Mouse (Mus musculus) kidney, embryonic 16.5 days (tissue): Measurements from ENCODE around the gene Olfr1420. TPM values are rescaled to one million over a fixed set of nuclear protein-coding genes. Genes with fewer than 3 reads are reported as not detected.
"Not testable (repeated sequence)": the region's sequence is repeated elsewhere in the genome, so short reads cannot be mapped to it uniquely, and the experiment has no call there.

Experiments
- ATAC-seq: fragments of 200-750 bp; cut with Nextera tagmentation; 2 replicates; pipeline ENCODE4 v1.8.0; 2017; ENCODE audit warnings: moderate TSS enrichment; ENCODE audit not compliant: low FRiP score, low TSS enrichment
- H3K27ac ChIP-seq: fragments of 300-500 bp; sonication (generic); 2 replicates; pipeline ENCODE4 v1.5.1; 2014; ENCODE audit warnings: low read length
- H3K27me3 ChIP-seq: fragments of 300-500 bp; sonication (generic); 2 replicates; pipeline ENCODE4 v1.6.1; 2014; ENCODE audit warnings: low read length, control low read depth, mixed read lengths; ENCODE audit not compliant: insufficient read depth
- H3K36me3 ChIP-seq: fragments of 300-500 bp; sonication (generic); 2 replicates; pipeline ENCODE4 v1.6.1; 2014; ENCODE audit warnings: low read length, control low read depth, mixed read lengths; ENCODE audit not compliant: insufficient read depth
- H3K4me1 ChIP-seq: fragments of 300-500 bp; sonication (generic); 2 replicates; pipeline ENCODE4 v1.6.1; 2014; ENCODE audit warnings: low read length, control low read depth, mixed read lengths; ENCODE audit not compliant: insufficient read depth
- H3K4me2 ChIP-seq: fragments of 300-500 bp; sonication (generic); replicated peaks from 2 replicates; pipeline ENCODE4 v1.6.1; 2014; ENCODE audit warnings: low read depth, low read length
- H3K4me3 ChIP-seq: fragments of 300-500 bp; sonication (generic); 2 replicates; pipeline ENCODE4 v1.5.1; 2014; ENCODE audit warnings: mild to moderate bottlenecking, low read length
- H3K9ac ChIP-seq: fragments of 300-500 bp; sonication (generic); replicated peaks from 2 replicates; pipeline ENCODE4 v1.6.1; 2014; ENCODE audit warnings: low read length
- H3K9me3 ChIP-seq: fragments of 300-500 bp; sonication (generic); 2 replicates; pipeline ENCODE4 v1.6.1; 2016; ENCODE audit warnings: low read length, control low read depth
- WGBS: fragments of 180-500 bp; shearing (Covaris S2); extraction: QIAGEN DNeasy Blood & Tissue Kit; methylation state at CpG from one replicate; pipeline ENCODE4 v1.1.7; 2014; 5-methylcytosine and 5-hydroxymethylcytosine counted together
- polyA plus RNA-seq: library from polyadenylated mRNA; unstranded; fragments of >200 nt; fragmentation: Nextera tagmentation; extraction: Ambion mirVana; gene quantifications from 2 replicates; pipeline ENCODE4 v1.2.1, GENCODE M21; 2015

Olfr1420 gene
- polyA plus RNA-seq, result not detected in 2 replicates

- Histone ChIP-seq H3K27me3 (no peaks in the 10 kb centered on the region), H3K9me3 (no peaks in the 10 kb centered on the region), H3K4me3 (no peak within 1 kb of the TSS), H3K9ac (no peak within 1 kb of the TSS), H3K4me1 (no peaks in the 10 kb centered on the region), H3K36me3 (no peaks in the 10 kb centered on the region), H3K27ac (no peak within 1 kb of the TSS), H3K4me2 (no peak within 1 kb of the TSS)
- ATAC-seq, result no peak
- WGBS, result 56% methylated on average over 1 of the region's 1 CpGs
Observed at GRCm38 (mm10) chr19:11886265-11886664, at the start of gene Olfr1420. Gene Olfr1420, plus strand, starts transcription at chr19:11886565.

- no peaks in the 10 kb centered on the region for H3K27me3 ChIP-seq
- no peak within 1 kb of the TSS for H3K9ac ChIP-seq
- no peak for ATAC-seq
- no peaks in the 10 kb centered on the region for H3K9me3 ChIP-seq
- no peaks in the 10 kb centered on the region for H3K4me1 ChIP-seq
- H3K4me3 ChIP-seq, result no peak within 1 kb of the TSS
- H3K36me3 ChIP-seq, result no peaks in the 10 kb centered on the region
- H3K4me2 ChIP-seq, result no peak within 1 kb of the TSS
- WGBS, result 91% methylated on average over 4 of the region's 4 CpGs
- no peak within 1 kb of the TSS for H3K27ac ChIP-seq
Observed at GRCm38 (mm10) chr19:11839119-11839518, 47.2 kb upstream of the Olfr1420 start, which contains the start of gene Olfr1417. Gene Olfr1417, minus strand, starts transcription at chr19:11839219.

GRCm38 (mm10) chr19:11846333-11846732, 40.0 kb upstream of the Olfr1420 start:
- no peaks in the 10 kb centered on the region for H3K4me1 ChIP-seq
- H3K36me3 ChIP-seq, result no peaks in the 10 kb centered on the region
- H3K4me2 ChIP-seq, result no peak overlapping the region
- ATAC-seq, result no peak
- no peaks in the 10 kb centered on the region for H3K9me3 ChIP-seq
- H3K4me3 ChIP-seq, result no peak overlapping the region
- 80% methylated on average over 4 of the region's 4 CpGs for whole genome bisulfite sequencing
- no peak overlapping the region for H3K9ac ChIP-seq
- no peaks in the 10 kb centered on the region for H3K27me3 ChIP-seq
- H3K27ac ChIP-seq, result no peak overlapping the region

DNA sequence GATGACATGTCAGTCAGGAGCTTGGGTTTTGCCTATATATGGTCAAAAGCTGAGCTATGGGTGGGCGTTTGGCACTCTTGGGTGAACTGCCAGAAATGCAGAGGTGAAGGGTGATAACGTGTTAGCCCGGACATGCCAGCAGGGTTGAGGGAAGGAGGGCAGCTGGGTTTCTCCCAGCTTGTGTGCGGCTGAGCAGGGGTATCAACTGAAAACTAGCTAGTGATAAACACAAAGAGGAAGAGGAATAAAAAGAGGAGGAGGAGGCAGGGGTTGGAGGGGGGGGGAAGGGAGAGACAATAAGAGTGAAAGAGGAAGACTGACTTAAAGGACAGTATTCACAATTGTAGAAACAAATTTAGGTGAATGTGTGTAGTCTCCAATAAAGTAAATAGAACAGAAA, 33.7 kb upstream of the Olfr1420 start:
- H3K4me3 ChIP-seq, result no peak overlapping the region
- no peaks in the 10 kb centered on the region for H3K27me3 ChIP-seq
- no peaks in the 10 kb centered on the region for H3K36me3 ChIP-seq
- no peak overlapping the region for H3K27ac ChIP-seq
- no peak overlapping the region for H3K4me2 ChIP-seq
- WGBS, result 65% methylated on average over 4 of the region's 4 CpGs
- no peak for ATAC-seq
- no peaks in the 10 kb centered on the region for H3K4me1 ChIP-seq
- no peaks in the 10 kb centered on the region for H3K9me3 ChIP-seq
- no peak overlapping the region for H3K9ac ChIP-seq

- H3K36me3 ChIP-seq, result no peaks in the 10 kb centered on the region
- WGBS, result 84% methylated on average over 2 of the region's 2 CpGs
- no peaks in the 10 kb centered on the region for H3K27me3 ChIP-seq
- H3K27ac ChIP-seq, result no peak overlapping the region
- no peak for ATAC-seq
- H3K9ac ChIP-seq, result no peak overlapping the region
- H3K4me3 ChIP-seq, result no peak overlapping the region
- H3K4me2 ChIP-seq, result no peak overlapping the region
- H3K4me1 ChIP-seq, result no peaks in the 10 kb centered on the region
- no peaks in the 10 kb centered on the region for H3K9me3 ChIP-seq
Observed at GRCm38 (mm10) chr19:11854821-11855220, 31.5 kb upstream of the Olfr1420 start.

DNA sequence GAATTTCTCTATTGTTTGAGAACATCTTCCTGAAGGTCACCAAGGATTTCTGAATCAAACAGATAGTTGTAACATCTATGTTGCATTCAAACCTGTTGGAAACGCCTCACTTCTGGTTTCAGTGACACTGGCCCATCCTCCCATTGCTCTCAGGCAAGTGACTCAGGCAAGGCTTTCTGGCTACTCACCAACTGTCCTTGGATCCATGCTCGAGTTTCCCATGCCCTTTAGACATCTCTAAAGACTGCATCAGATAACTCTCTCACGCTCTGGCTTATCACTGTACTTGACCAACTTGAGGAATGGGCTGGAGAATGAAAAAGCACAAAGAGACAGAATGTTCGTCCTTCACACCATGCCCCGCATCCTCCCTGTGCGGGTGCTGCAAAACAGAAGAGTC, 29.9 kb upstream of the Olfr1420 start:
- H3K27me3 ChIP-seq, result no peaks in the 10 kb centered on the region
- no peaks in the 10 kb centered on the region for H3K36me3 ChIP-seq
- no peaks in the 10 kb centered on the region for H3K9me3 ChIP-seq
- no peak overlapping the region for H3K27ac ChIP-seq
- H3K4me3 ChIP-seq, result no peak overlapping the region
- no peak overlapping the region for H3K9ac ChIP-seq
- no peak overlapping the region for H3K4me2 ChIP-seq
- WGBS, result 79% methylated on average over 6 of the region's 6 CpGs
- no peaks in the 10 kb centered on the region for H3K4me1 ChIP-seq
- no peak for ATAC-seq

GRCm38 (mm10) chr19:11860966-11861365, 25.4 kb upstream of the Olfr1420 start, which contains the start of gene Olfr1418:
Gene Olfr1418, minus strand, starts transcription at chr19:11861066.
- no peak within 1 kb of the TSS for H3K27ac ChIP-seq
- WGBS, result 94% methylated on average over 1 of the region's 1 CpGs
- H3K4me1 ChIP-seq, result no peaks in the 10 kb centered on the region
- no peaks in the 10 kb centered on the region for H3K27me3 ChIP-seq
- H3K36me3 ChIP-seq, result no peaks in the 10 kb centered on the region
- no peak within 1 kb of the TSS for H3K4me2 ChIP-seq
- no peak within 1 kb of the TSS for H3K4me3 ChIP-seq
- no peak within 1 kb of the TSS for H3K9ac ChIP-seq
- no peaks in the 10 kb centered on the region for H3K9me3 ChIP-seq
- no peak for ATAC-seq

DNA sequence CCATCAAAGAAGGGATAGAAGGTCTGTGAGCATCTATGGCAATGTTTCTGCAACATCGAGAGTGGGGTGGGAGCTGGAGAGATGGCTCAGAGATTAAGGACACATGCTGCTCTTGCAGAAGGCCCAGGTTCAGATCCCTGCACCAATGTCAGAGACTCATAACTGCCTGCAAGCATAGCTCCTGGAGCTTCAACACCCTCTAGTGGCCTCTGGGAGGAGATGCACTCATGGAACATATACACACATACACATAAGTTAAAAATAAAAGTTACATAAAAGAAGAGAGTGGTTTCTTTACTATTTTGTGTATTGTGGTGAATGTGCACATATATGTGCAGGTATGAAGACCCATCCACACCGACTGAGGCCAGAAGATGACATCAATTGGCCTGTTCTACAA, 18.5 kb upstream of the Olfr1420 start:
- Histone ChIP-seq H3K4me3 (no peak overlapping the region), H3K4me2 (no peak overlapping the region), H3K36me3 (no peaks in the 10 kb centered on the region), H3K27me3 (no peaks in the 10 kb centered on the region), H3K27ac (no peak overlapping the region), H3K4me1 (no peaks in the 10 kb centered on the region), H3K9me3 (0 out of 2 replicates have a peak, but pooled peaks cover 5% of the 10 kb centered on the region), H3K9ac (no peak overlapping the region)
- WGBS, result 79% methylated on average over 2 of the region's 2 CpGs
- ATAC-seq, result no peak

DNA sequence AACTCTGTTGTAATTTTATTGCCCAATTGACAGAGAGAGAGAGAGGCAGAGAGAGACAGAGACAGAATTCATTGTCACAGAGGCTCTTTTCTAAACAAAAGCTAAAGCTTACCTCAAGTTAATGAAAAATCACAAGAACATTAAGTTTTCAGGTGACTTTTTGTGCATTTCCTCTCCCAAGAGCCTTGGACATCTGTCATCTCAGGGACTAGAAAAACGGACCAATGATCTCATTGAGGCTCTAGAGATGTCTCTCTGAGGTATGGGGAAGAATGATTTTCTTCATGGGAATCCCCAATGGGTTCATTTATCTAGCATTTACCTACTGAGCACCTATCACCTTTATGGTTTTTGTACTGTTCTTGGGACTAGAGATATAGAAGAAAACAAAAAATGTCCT, 11.4 kb upstream of the Olfr1420 start, which contains the start of gene Olfr1419:
Gene Olfr1419 (minus strand): TSS at position 101 of the 400 bp plus-strand sequence.
- no peaks in the 10 kb centered on the region for H3K4me1 ChIP-seq
- no peaks in the 10 kb centered on the region for H3K27me3 ChIP-seq
- 39% methylated on average over 1 of the region's 1 CpGs for WGBS
- H3K4me2 ChIP-seq, result no peak within 1 kb of the TSS
- H3K9me3 ChIP-seq, result no peaks in the 10 kb centered on the region
- H3K27ac ChIP-seq, result no peak within 1 kb of the TSS
- H3K4me3 ChIP-seq, result no peak within 1 kb of the TSS
- H3K36me3 ChIP-seq, result no peaks in the 10 kb centered on the region
- ATAC-seq, result no peak
- H3K9ac ChIP-seq, result no peak within 1 kb of the TSS

DNA sequence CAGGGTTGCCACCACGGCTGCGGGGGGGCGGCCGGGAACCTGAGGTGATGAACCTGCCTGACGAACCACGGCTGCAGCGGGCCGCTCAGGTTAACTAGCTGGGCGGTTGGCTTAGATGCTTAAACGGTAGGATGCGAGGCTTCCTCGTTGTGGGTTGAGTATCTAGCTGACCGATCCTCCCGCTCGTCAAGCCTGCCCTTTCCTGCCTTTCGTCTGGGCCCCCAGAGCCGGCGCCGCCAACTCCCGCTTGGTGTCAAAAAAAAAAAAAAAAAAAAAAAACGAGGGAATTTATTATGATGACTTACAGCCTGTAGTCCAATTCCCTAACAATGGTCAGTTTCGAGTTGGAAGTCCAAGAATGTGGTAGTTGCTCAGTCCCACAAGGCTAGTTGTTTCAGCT, 8.0 kb upstream of the Olfr1420 start:
- not testable (repeated sequence) for H3K27ac ChIP-seq, ATAC-seq, H3K9me3 ChIP-seq, H3K4me1 ChIP-seq, H3K36me3 ChIP-seq, H3K27me3 ChIP-seq, H3K4me2 ChIP-seq, H3K9ac ChIP-seq, H3K4me3 ChIP-seq
- 57% methylated on average over 21 of the region's 22 CpGs for WGBS
